Mouse (Mus musculus): ENCODE results near the gene Lrrc27. TPM values are rescaled to one million over a fixed set of nuclear protein-coding genes. Genes with fewer than 3 reads are reported as not detected.

Gene Lrrc27
- polyA plus RNA-seq, 1 experiment from 2014 or later, result 4.6 TPM

DNA sequence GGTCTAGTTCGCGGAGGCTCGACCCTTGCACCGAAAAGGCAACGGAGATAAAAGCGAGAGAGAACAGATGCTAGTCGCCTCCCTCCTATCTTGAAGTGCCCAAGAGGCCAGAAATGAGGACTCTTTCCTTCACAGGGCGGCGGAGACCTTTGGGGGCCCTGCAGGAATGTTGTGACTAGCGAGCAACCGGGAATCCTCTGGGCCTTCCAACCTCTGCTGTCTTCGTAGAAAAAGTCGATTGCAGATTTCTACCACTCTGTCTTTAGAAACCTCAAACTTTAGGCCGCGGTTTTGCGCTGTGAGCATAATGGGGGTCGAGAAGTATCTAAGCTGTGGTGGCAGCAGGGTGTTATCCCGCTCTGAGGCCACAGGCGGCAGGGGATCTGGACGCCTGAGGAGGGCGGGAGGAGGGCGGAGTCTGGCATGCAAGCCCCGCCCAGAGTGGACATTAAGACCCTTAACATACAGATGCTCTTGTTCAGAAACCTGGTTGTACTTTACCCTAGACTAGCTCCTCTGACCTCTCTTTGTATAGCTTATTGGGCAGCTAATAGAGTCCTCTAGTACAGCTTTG lies 24.1 kb upstream of the Lrrc27 start:
- Histone ChIP-seq H3K9ac (peak overlapping the region; percentile 69), H3K36me3 (replicated peaks) (no peaks in the 10 kb centered on the region), H3K9me3 (no peaks in the 10 kb centered on the region), H3K4me1 (peaks cover 18% of the 10 kb centered on the region), H3K27ac (no peak overlapping the region), H3K4me2 (peak overlapping the region; percentile 84), H3K27me3 (replicated peaks) (peaks cover 15% of the 10 kb centered on the region), H3K4me3 (peak overlapping the region; percentile 68)
- ATAC-seq (replicated peaks), result peak; percentile 57; the same call in 1 of the 2 replicates
- WGBS, result under 1% methylated on average over 23 of the region's 23 CpGs

DNA sequence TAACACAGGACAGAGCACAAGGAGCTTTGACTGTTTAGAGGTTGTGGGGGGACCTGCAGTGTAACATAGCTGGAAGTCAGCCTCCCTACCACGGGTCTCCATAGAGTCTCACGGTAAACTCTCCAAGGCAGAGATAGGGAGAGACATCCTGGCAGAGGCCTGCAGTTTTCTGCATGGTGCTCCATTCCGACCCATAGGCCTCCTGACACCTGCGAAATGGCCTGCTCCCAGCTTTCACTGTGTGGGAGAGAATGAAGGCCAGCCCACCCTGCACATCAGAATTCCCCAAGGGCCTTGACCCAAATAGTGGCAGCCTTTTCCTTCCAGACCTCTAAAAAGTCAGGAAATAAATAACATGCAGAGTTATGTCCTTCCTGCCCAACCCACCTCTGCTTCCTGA lies 22.2 kb upstream of the Lrrc27 start:
- 92% methylated on average over 4 of the region's 4 CpGs for WGBS
- H3K4me2 ChIP-seq, result no peak overlapping the region
- no peak overlapping the region for H3K4me3 ChIP-seq
- peaks cover 15% of the 10 kb centered on the region for H3K27me3 ChIP-seq (replicated peaks)
- H3K27ac ChIP-seq, result no peak overlapping the region
- H3K9me3 ChIP-seq, result no peaks in the 10 kb centered on the region
- no peak overlapping the region for H3K9ac ChIP-seq
- no peak for ATAC-seq (replicated peaks)
- no peaks in the 10 kb centered on the region for H3K36me3 ChIP-seq (replicated peaks)
- peaks cover 18% of the 10 kb centered on the region for H3K4me1 ChIP-seq

DNA sequence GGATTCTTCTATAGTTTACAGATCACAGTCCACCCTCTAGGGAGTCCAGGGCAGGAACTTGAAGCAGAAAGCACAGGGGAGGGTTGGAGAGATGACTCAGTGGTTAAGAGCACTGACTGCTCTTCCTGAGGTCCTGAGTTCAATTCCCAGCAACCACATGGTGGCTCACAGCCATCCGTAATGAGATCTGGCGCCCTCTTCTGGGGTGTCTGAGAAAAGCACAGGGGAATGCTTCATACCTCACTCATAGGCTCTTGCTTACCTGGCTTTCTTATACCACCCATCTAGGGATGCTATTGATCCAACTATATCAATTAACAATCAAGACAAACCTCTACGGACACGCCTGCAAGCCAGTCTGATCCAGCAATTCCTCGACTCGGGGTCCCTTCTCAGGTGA lies 21.2 kb upstream of the Lrrc27 start:
- peaks cover 10% of the 10 kb centered on the region for H3K4me1 ChIP-seq
- H3K4me3 ChIP-seq, result no peak overlapping the region
- H3K9me3 ChIP-seq, result no peaks in the 10 kb centered on the region
- WGBS, result 73% methylated on average over 6 of the region's 6 CpGs
- H3K4me2 ChIP-seq, result no peak overlapping the region
- H3K27ac ChIP-seq, result no peak overlapping the region
- 0 out of 2 replicates have a peak, but pooled peaks cover 8% of the 10 kb centered on the region for H3K27me3 ChIP-seq (replicated peaks)
- ATAC-seq (replicated peaks), result no peak
- no peaks in the 10 kb centered on the region for H3K36me3 ChIP-seq (replicated peaks)
- H3K9ac ChIP-seq, result no peak overlapping the region

DNA sequence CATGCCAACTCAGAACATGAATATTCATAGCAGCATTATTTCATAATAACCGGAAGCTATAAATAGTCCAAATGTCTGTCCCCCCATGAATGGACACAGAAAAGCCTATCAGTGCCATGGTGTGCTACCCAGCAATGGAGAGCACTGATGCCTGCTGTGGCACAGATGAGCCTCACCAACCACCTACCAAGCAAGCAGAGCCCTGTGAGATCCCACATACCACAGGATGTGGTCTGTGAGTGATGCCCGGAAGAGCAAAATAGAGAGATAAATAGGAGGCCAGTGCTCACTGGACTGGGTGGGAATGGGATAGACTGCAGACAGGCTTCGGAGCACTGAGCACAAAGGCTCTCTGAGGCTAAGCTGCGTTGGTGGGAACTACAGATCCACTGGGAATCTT lies 15.8 kb upstream of the Lrrc27 start:
- no peak overlapping the region for H3K4me2 ChIP-seq
- H3K9me3 ChIP-seq, result no peaks in the 10 kb centered on the region
- no peaks in the 10 kb centered on the region for H3K36me3 ChIP-seq (replicated peaks)
- no peak overlapping the region for H3K4me3 ChIP-seq
- no peak for ATAC-seq (replicated peaks)
- WGBS, result 81% methylated on average over 4 of the region's 4 CpGs
- no peak overlapping the region for H3K27ac ChIP-seq
- no peaks in the 10 kb centered on the region for H3K4me1 ChIP-seq
- H3K27me3 ChIP-seq (replicated peaks), result 0 out of 2 replicates have a peak, but pooled peaks cover 5% of the 10 kb centered on the region
- H3K9ac ChIP-seq, result no peak overlapping the region

DNA sequence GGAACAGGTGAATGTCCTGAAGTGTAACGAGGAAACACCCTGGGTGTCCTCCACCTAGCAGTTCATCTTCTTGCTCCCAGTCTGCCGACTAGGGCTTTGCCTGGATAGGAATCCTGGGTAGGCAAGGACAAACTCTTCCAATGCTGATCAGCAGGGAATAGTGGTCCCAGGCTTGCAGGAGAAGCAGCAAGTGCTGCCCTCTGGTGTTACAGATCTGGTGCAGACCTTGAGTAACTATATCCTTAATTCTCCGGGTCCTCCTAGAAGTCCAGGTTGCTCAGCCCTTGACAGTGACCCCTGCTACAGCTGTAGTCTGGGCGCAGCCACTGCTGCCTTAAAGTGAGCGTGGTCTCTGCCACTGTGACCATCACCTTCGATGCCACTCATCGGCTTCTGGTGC lies 12.7 kb upstream of the Lrrc27 start:
- H3K36me3 ChIP-seq (replicated peaks), result no peaks in the 10 kb centered on the region
- no peak overlapping the region for H3K27ac ChIP-seq
- no peak overlapping the region for H3K4me3 ChIP-seq
- H3K9ac ChIP-seq, result no peak overlapping the region
- H3K4me2 ChIP-seq, result no peak overlapping the region
- no peaks in the 10 kb centered on the region for H3K9me3 ChIP-seq
- 31% methylated on average over 7 of the region's 7 CpGs for WGBS
- H3K4me1 ChIP-seq, result no peaks in the 10 kb centered on the region
- peak; percentile 37; the same call in 1 of the 2 replicates for ATAC-seq (replicated peaks)
- H3K27me3 ChIP-seq (replicated peaks), result 0 out of 2 replicates have a peak, but pooled peaks cover 5% of the 10 kb centered on the region

DNA sequence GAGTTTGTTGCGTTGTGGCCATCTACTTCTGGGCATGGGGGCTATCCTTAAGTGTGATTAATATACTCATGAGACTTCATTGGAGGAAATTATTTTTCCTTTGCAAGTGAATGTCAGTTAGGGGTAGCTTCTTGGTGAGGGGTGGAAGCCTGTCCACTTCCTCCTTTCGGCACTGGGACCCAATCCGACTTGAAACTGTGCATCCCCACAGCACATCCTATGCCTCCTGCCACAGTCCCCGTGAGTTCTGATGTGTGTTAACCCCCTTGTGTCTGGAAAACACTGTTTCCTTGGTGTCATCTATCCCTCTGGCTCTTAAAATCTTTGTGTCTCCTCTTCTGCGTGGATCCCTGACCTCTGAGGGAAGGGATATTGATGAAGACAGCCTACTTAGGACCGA lies 11.6 kb upstream of the Lrrc27 start:
- 0 out of 2 replicates have a peak, but pooled peaks cover 5% of the 10 kb centered on the region for H3K27me3 ChIP-seq (replicated peaks)
- no peak overlapping the region for H3K27ac ChIP-seq
- no peaks in the 10 kb centered on the region for H3K4me1 ChIP-seq
- no peaks in the 10 kb centered on the region for H3K36me3 ChIP-seq (replicated peaks)
- no peak overlapping the region for H3K4me3 ChIP-seq
- H3K9me3 ChIP-seq, result no peaks in the 10 kb centered on the region
- WGBS, result 60% methylated on average over 6 of the region's 6 CpGs
- H3K9ac ChIP-seq, result no peak overlapping the region
- H3K4me2 ChIP-seq, result no peak overlapping the region
- ATAC-seq (replicated peaks), result no peak

DNA sequence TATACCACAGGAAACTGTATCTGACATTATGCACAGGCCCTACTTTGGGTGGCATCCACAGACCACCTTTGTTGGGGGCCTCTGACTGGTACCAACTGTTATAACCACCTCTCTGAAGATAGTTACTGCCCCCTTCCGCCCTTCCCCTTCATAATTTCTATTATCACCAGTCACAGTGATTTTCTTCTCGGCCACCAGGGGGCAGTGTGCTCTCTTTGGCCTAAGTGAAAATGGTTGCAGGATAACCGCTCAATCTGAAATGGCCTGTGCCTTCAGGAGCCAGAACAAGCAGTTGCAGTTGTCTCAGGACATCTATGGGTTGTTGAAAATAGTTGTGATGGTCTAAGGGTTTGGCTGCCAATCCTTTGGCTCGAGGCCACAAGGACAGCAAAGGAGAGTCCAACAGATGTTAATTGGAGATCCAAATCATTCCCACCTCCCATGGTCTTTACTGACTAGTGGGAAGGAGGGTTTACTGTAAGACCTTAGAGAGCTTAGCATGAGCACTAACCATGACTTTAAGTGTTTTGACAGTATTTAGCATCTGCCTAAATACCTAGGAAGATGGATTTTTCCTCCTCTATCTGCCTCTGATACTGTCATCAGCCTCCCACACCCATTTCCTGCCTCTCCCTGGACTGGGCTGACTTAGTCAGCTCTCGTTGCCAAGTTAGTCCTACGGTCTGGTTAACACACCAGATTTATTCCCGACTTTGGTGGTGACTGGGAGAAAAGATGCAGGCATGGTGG lies 4.6 kb upstream of the Lrrc27 start:
- Histone ChIP-seq H3K4me3 (no peak overlapping the region), H3K9me3 (no peaks in the 10 kb centered on the region), H3K9ac (no peak overlapping the region), H3K27ac (no peak overlapping the region), H3K4me1 (peaks cover 11% of the 10 kb centered on the region), H3K27me3 (replicated peaks) (no peaks in the 10 kb centered on the region), H3K4me2 (no peak overlapping the region), H3K36me3 (replicated peaks) (no peaks in the 10 kb centered on the region)
- no peak for ATAC-seq (replicated peaks)
- WGBS, result 34% methylated on average over 7 of the region's 7 CpGs

DNA sequence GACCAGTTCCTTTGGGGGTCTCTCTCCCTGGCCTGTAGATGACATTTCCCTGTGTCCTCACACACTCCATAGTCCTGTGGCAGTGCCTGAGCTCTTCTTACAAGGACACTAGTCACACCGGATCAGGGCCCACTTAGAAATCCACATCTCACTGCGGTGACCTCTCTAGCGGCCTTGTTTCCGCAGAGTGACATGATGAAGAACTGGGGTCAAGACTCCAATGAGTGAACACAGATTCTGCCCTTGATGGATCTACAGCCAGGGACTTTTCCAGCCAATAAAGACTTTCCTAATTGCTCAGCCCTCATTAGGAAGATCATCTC lies 4.1 kb upstream of the Lrrc27 start:
- Histone ChIP-seq H3K4me1 (peaks cover 14% of the 10 kb centered on the region), H3K4me2 (no peak overlapping the region), H3K27me3 (replicated peaks) (no peaks in the 10 kb centered on the region), H3K9me3 (no peaks in the 10 kb centered on the region), H3K9ac (no peak overlapping the region), H3K27ac (no peak overlapping the region), H3K36me3 (replicated peaks) (no peaks in the 10 kb centered on the region), H3K4me3 (no peak overlapping the region)
- WGBS, result 95% methylated on average over 4 of the region's 4 CpGs
- ATAC-seq (replicated peaks), result no peak

DNA sequence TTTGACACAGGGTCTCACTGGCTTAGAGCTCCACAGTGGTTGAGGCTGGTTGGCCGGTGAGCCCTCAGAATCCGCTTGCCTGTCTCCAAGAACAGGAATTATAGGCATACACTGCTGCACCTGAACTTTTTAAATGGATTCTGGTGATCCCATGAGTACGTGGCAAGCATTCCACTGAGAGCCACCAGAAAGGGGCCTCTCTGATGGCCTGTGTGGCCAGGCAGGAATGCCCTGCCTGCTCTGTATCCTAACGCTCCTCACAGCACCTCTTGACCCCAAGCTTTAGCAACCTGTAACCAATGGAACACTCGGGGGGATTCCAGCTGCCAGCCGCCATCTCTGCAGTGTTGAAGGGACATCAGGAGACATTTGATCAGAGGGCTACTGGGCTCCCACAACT lies 1.0 kb upstream of the Lrrc27 start:
- 84% methylated on average over 6 of the region's 6 CpGs for WGBS
- peaks cover 18% of the 10 kb centered on the region for H3K4me1 ChIP-seq

DNA sequence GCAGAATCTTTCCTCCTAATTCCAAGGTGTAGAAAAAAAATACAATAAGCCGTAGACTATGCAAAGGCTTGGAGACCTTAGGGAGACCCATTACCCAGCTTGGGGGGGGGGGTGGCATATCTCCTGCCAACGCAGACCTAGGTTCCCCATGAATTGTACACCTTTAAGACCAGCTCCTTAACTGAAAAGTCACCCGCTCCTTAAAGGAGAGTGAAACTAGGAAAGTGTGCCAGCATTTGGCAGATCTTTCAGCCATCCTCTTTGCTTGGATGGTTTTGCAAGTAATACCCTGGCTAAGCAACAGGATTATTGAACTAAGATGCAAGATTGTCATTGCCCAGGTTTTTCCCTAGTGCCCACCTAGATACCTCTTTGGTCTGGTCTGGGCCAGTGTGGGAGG lies 963 bp downstream of the Lrrc27 start:
- no peaks in the 10 kb centered on the region for H3K27me3 ChIP-seq (replicated peaks)
- peak overlapping the region; percentile 72 for H3K27ac ChIP-seq
- peak overlapping the region; percentile 66 for H3K9ac ChIP-seq
- no peaks in the 10 kb centered on the region for H3K36me3 ChIP-seq (replicated peaks)
- no peaks in the 10 kb centered on the region for H3K9me3 ChIP-seq
- WGBS, result 62% methylated on average over 3 of the region's 3 CpGs
- H3K4me2 ChIP-seq, result peak overlapping the region; percentile 62
- peak; percentile 22 for ATAC-seq (replicated peaks)
- H3K4me1 ChIP-seq, result peaks cover 18% of the 10 kb centered on the region
- H3K4me3 ChIP-seq, result peak overlapping the region; percentile 66

More for the DNA sequence above, 1.0 kb upstream of the Lrrc27 start:
- no peak for ATAC-seq (replicated peaks)
- H3K27me3 ChIP-seq (replicated peaks), result no peaks in the 10 kb centered on the region
- no peak overlapping the region for H3K9ac ChIP-seq
- H3K4me3 ChIP-seq, result no peak overlapping the region
- H3K9me3 ChIP-seq, result no peaks in the 10 kb centered on the region
- no peak overlapping the region for H3K27ac ChIP-seq
- no peaks in the 10 kb centered on the region for H3K36me3 ChIP-seq (replicated peaks)
- no peak overlapping the region for H3K4me2 ChIP-seq

DNA sequence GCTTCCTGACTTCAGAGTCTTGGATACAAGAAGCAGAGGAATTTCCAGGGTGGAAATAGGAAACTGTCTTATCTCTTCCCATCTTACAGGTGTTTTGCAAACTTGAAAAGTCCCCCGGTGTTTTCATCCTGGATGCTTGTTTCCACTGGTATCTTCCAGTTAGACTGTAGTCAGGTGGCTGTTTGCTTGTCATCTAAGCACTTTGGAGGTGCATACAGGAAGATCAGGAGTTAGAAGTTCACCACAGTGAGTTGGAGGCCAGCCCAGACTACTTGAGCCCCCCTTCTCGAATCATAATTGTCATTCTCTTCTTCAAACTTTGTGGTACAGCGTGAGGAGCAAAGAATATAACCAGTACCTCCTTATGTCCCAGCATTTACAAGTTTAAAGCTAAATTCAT lies 1.4 kb downstream of the Lrrc27 start:
- H3K4me1 ChIP-seq, result peaks cover 18% of the 10 kb centered on the region
- H3K36me3 ChIP-seq (replicated peaks), result no peaks in the 10 kb centered on the region
- no peaks in the 10 kb centered on the region for H3K27me3 ChIP-seq (replicated peaks)
- WGBS, result 85% methylated on average over 3 of the region's 3 CpGs
- no peak for ATAC-seq (replicated peaks)
- 0 out of 2 replicates have a peak overlapping the region, but pooled peaks have one; percentile 72 for H3K27ac ChIP-seq
- no peak overlapping the region for H3K4me2 ChIP-seq
- no peak overlapping the region for H3K9ac ChIP-seq
- H3K4me3 ChIP-seq, result 0 out of 2 replicates have a peak overlapping the region, but pooled peaks have one; percentile 66
- no peaks in the 10 kb centered on the region for H3K9me3 ChIP-seq

DNA sequence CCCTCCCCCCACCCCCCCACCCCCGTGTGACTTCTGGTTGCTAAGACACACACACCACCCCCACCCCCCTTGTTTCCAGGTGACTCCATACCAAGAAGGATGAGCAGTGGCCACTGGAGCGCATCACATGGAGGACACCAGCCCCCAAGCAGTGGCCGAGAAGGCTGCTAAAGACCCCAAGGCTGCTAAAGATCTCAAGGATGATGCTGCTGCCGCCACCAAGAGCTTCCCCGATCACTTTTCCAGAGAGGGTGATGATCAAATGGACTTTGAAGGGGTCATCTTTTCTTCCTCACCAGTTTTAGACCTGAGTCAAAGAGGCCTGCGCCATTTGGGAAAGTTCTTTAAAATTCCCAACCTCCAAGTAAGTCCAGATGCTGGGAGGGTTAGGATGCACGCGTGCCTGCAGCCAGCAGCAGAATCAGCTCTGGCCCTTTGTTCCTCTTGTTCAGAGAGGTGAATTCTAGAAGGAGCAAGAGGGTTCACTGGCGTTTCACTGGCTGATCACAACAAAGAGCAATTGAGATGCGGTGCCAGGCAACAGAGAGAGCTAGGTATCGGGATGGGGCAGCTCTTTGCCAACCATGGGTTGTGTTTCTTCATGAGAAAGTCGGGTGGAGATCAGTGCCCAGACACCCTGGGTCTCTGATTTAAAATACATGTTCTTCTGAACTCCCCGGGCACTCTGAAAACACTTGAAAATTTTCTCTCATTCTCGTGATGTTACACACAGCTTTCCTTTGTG lies 2.0 kb downstream of the Lrrc27 start:
- H3K9ac ChIP-seq, result no peak overlapping the region
- H3K36me3 ChIP-seq (replicated peaks), result no peaks in the 10 kb centered on the region
- H3K4me3 ChIP-seq, result no peak overlapping the region
- no peaks in the 10 kb centered on the region for H3K9me3 ChIP-seq
- H3K4me2 ChIP-seq, result no peak overlapping the region
- no peak overlapping the region for H3K27ac ChIP-seq
- no peaks in the 10 kb centered on the region for H3K27me3 ChIP-seq (replicated peaks)
- peaks cover 18% of the 10 kb centered on the region for H3K4me1 ChIP-seq
- no peak for ATAC-seq (replicated peaks)
- 77% methylated on average over 14 of the region's 14 CpGs for WGBS

Data from midbrain, embryonic 15.5 days (tissue).